Mouse (Mus musculus) G1E (cell line): ENCODE results near the gene Il4i1.

Experiments
- CTCF ChIP-seq: IDR thresholded peaks from 2 replicates; pipeline ENCODE4 v1.5.1; 2012; ENCODE audit warnings: low read depth, low read length, inconsistent platforms, mixed read lengths
- POLR2AphosphoS5 ChIP-seq: IDR thresholded peaks from 2 replicates; pipeline ENCODE4 v1.6.1; 2012; ENCODE audit warnings: low read depth, low read length, inconsistent platforms; ENCODE audit not compliant: insufficient replicate concordance

DNA sequence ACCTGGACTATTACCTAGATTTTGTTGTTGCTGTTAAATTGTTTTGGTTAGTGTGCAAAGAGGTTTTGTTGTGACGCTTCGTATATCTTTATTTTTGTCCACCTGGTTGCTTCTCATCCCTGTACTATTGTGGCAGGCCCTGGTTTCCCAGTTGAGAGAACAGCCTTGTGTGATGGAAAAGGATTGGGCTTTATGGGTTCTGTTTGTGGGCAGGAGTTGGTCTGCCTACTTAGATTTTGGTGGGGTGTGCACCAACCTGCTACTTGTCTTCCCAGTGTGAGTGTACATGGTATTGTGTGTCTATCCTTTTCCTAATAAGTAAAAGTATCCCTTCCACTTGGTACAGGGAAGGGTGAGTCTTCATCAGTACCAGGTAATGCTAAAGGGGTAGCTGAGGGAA lies 3.2 kb downstream of the Il4i1 start:
- TF ChIP-seq CTCF (no peak), POLR2AphosphoS5 (no peak)
